Mouse (Mus musculus) embryonic facial prominence, embryonic 10.5 days (tissue): ENCODE measurements around the gene Ptprk. TPM values are rescaled to one million over a fixed set of nuclear protein-coding genes. Genes with fewer than 3 reads are reported as not detected.

Source experiments
- DNase-seq: peaks from one replicate; pipeline ENCODE4 v3.0.0-alpha.2; 2017; ENCODE audit warnings: low spot score
- H3K27ac ChIP-seq: fragments of 300-500 bp; sonication (generic); replicated peaks from 2 replicates; pipeline ENCODE4 v1.5.1; 2016; ENCODE audit warnings: mild to moderate bottlenecking
- H3K27me3 ChIP-seq: fragments of 300-500 bp; sonication (generic); replicated peaks from 2 replicates; pipeline ENCODE4 v1.6.1; 2016; ENCODE audit warnings: low read depth, mild to moderate bottlenecking; ENCODE audit not compliant: poor library complexity, severe bottlenecking
- H3K36me3 ChIP-seq: fragments of 300-500 bp; sonication (generic); replicated peaks from 2 replicates; pipeline ENCODE4 v1.6.1; 2016; ENCODE audit warnings: mild to moderate bottlenecking, moderate library complexity
- H3K4me1 ChIP-seq: fragments of 300-500 bp; sonication (generic); 2 replicates; pipeline ENCODE4 v1.6.1; 2016
- H3K4me3 ChIP-seq: fragments of 300-500 bp; sonication (generic); 2 replicates; pipeline ENCODE4 v1.5.1; 2016; ENCODE audit warnings: mild to moderate bottlenecking, moderate library complexity
- H3K9me3 ChIP-seq: fragments of 300-500 bp; sonication (generic); 2 replicates; pipeline ENCODE4 v1.6.1; 2016; ENCODE audit warnings: mild to moderate bottlenecking
- WGBS: fragments of 180-500 bp; shearing (Covaris S2); methylation state at CpG from one replicate; pipeline ENCODE4 v1.1.7; 2016; 5-methylcytosine and 5-hydroxymethylcytosine counted together
- polyA plus RNA-seq: library from polyadenylated mRNA; unstranded; fragments of >200 nt; fragmentation: Nextera tagmentation; extraction: Ambion mirVana; gene quantifications from 2 replicates; pipeline ENCODE4 v1.2.1, GENCODE M21; 2016

Gene Ptprk
- polyA plus RNA-seq, 1 experiment from 2014 or later = 48.2 TPM

GRCm38 (mm10) chr10:28215153-28215552 is 140.5 kb downstream of the Ptprk start:
- no peak for DNase-seq
- Histone ChIP-seq H3K27me3 (no peaks in the 10 kb centered on the region), H3K4me1 (peaks cover 9% of the 10 kb centered on the region), H3K4me3 (no peak overlapping the region), H3K27ac (no peak overlapping the region), H3K36me3 (no peaks in the 10 kb centered on the region), H3K9me3 (no peaks in the 10 kb centered on the region)
- 89% methylated on average over 6 of the region's 6 CpGs for WGBS

GRCm38 (mm10) chr10:28223602-28224001 is 149.0 kb downstream of the Ptprk start:
- H3K36me3 ChIP-seq = no peaks in the 10 kb centered on the region
- peaks cover 25% of the 10 kb centered on the region for H3K4me1 ChIP-seq
- no peaks in the 10 kb centered on the region for H3K27me3 ChIP-seq
- H3K4me3 ChIP-seq = no peak overlapping the region
- no peak for DNase-seq
- no peaks in the 10 kb centered on the region for H3K9me3 ChIP-seq
- H3K27ac ChIP-seq = no peak overlapping the region
- 66% methylated on average over 6 of the region's 6 CpGs for whole genome bisulfite sequencing

GRCm38 (mm10) chr10:28224376-28224775 is 149.8 kb downstream of the Ptprk start:
- no peaks in the 10 kb centered on the region for H3K9me3 ChIP-seq
- 81% methylated on average over 1 of the region's 1 CpGs for WGBS
- H3K27ac ChIP-seq = peak overlapping the region; percentile 30
- no peak for DNase-seq
- no peak overlapping the region for H3K4me3 ChIP-seq
- H3K4me1 ChIP-seq = peaks cover 25% of the 10 kb centered on the region
- H3K36me3 ChIP-seq = no peaks in the 10 kb centered on the region
- H3K27me3 ChIP-seq = no peaks in the 10 kb centered on the region

- Histone ChIP-seq H3K4me1 (peaks cover 25% of the 10 kb centered on the region), H3K4me3 (no peak overlapping the region), H3K9me3 (no peaks in the 10 kb centered on the region), H3K27ac (0 out of 2 replicates have a peak overlapping the region, but pooled peaks have one; percentile 30), H3K36me3 (no peaks in the 10 kb centered on the region), H3K27me3 (no peaks in the 10 kb centered on the region)
- 22% methylated on average over 5 of the region's 5 CpGs for WGBS
- peak; percentile 34 for DNase-seq
Measured at GRCm38 (mm10) chr10:28225536-28226075, 151.0 kb downstream of the Ptprk start.

- Histone ChIP-seq H3K9me3 (no peaks in the 10 kb centered on the region), H3K4me3 (no peak overlapping the region), H3K36me3 (no peaks in the 10 kb centered on the region), H3K27me3 (no peaks in the 10 kb centered on the region), H3K27ac (no peak overlapping the region), H3K4me1 (peaks cover 36% of the 10 kb centered on the region)
- 94% methylated on average over 4 of the region's 4 CpGs for WGBS
- no peak for DNase-seq
Measured at GRCm38 (mm10) chr10:28227732-28228131, 153.1 kb downstream of the Ptprk start.

- WGBS = 88% methylated on average over 1 of the region's 1 CpGs
- H3K4me3 ChIP-seq = no peak overlapping the region
- H3K27ac ChIP-seq = no peak overlapping the region
- DNase-seq = no peak
- H3K36me3 ChIP-seq = no peaks in the 10 kb centered on the region
- peaks cover 36% of the 10 kb centered on the region for H3K4me1 ChIP-seq
- no peaks in the 10 kb centered on the region for H3K27me3 ChIP-seq
- no peaks in the 10 kb centered on the region for H3K9me3 ChIP-seq
Measured at GRCm38 (mm10) chr10:28228208-28228607, 153.6 kb downstream of the Ptprk start.

- Histone ChIP-seq H3K27ac (no peak overlapping the region), H3K36me3 (no peaks in the 10 kb centered on the region), H3K9me3 (no peaks in the 10 kb centered on the region), H3K4me1 (peaks cover 14% of the 10 kb centered on the region), H3K27me3 (no peaks in the 10 kb centered on the region), H3K4me3 (no peak overlapping the region)
- peak; percentile 53 for DNase-seq
- 30% methylated on average over 4 of the region's 4 CpGs for WGBS
Measured at GRCm38 (mm10) chr10:28232273-28233167, 157.9 kb downstream of the Ptprk start.

GRCm38 (mm10) chr10:28249047-28249446 is 174.4 kb downstream of the Ptprk start:
- DNase-seq = no peak
- Histone ChIP-seq H3K27ac (no peak overlapping the region), H3K9me3 (no peaks in the 10 kb centered on the region), H3K27me3 (no peaks in the 10 kb centered on the region), H3K4me1 (peaks cover 24% of the 10 kb centered on the region), H3K4me3 (no peak overlapping the region), H3K36me3 (no peaks in the 10 kb centered on the region)
- WGBS = 61% methylated on average over 4 of the region's 4 CpGs

- DNase-seq = no peak
- Histone ChIP-seq H3K4me1 (peaks cover 24% of the 10 kb centered on the region), H3K9me3 (no peaks in the 10 kb centered on the region), H3K4me3 (no peak overlapping the region), H3K27ac (no peak overlapping the region), H3K27me3 (no peaks in the 10 kb centered on the region), H3K36me3 (no peaks in the 10 kb centered on the region)
- WGBS = 50% methylated on average over 4 of the region's 4 CpGs
Measured at GRCm38 (mm10) chr10:28251385-28251784, 176.8 kb downstream of the Ptprk start.

GRCm38 (mm10) chr10:28260651-28261050 is 186.0 kb downstream of the Ptprk start:
- H3K9me3 ChIP-seq = no peaks in the 10 kb centered on the region
- no peaks in the 10 kb centered on the region for H3K4me1 ChIP-seq
- H3K27me3 ChIP-seq = no peaks in the 10 kb centered on the region
- no peak overlapping the region for H3K4me3 ChIP-seq
- no peak for DNase-seq
- no peak overlapping the region for H3K27ac ChIP-seq
- 88% methylated on average over 2 of the region's 2 CpGs for WGBS
- peaks cover 5% of the 10 kb centered on the region for H3K36me3 ChIP-seq

- 87% methylated on average over 3 of the region's 3 CpGs for WGBS
- Histone ChIP-seq H3K27ac (no peak overlapping the region), H3K4me3 (no peak overlapping the region), H3K9me3 (no peaks in the 10 kb centered on the region), H3K36me3 (peaks cover 19% of the 10 kb centered on the region), H3K27me3 (no peaks in the 10 kb centered on the region), H3K4me1 (no peaks in the 10 kb centered on the region)
- DNase-seq = no peak
Measured at GRCm38 (mm10) chr10:28262159-28262558, 187.5 kb downstream of the Ptprk start.

GRCm38 (mm10) chr10:28263546-28263945 is 188.9 kb downstream of the Ptprk start:
- 88% methylated on average over 2 of the region's 2 CpGs for WGBS
- Histone ChIP-seq H3K4me1 (no peaks in the 10 kb centered on the region), H3K27ac (no peak overlapping the region), H3K4me3 (no peak overlapping the region), H3K36me3 (peaks cover 27% of the 10 kb centered on the region), H3K9me3 (no peaks in the 10 kb centered on the region), H3K27me3 (no peaks in the 10 kb centered on the region)
- no peak for DNase-seq

- H3K36me3 ChIP-seq = peaks cover 30% of the 10 kb centered on the region
- H3K27ac ChIP-seq = no peak overlapping the region
- no peaks in the 10 kb centered on the region for H3K9me3 ChIP-seq
- H3K27me3 ChIP-seq = no peaks in the 10 kb centered on the region
- no peak for DNase-seq
- H3K4me3 ChIP-seq = no peak overlapping the region
- H3K4me1 ChIP-seq = peaks cover 8% of the 10 kb centered on the region; the same call in 1 of the 2 replicates
- WGBS = 87% methylated on average over 4 of the region's 4 CpGs
Measured at GRCm38 (mm10) chr10:28270273-28270672, 195.7 kb downstream of the Ptprk start.
